ENCODE assay signal across 12 mouse cellular contexts in the genomic region with DNA sequence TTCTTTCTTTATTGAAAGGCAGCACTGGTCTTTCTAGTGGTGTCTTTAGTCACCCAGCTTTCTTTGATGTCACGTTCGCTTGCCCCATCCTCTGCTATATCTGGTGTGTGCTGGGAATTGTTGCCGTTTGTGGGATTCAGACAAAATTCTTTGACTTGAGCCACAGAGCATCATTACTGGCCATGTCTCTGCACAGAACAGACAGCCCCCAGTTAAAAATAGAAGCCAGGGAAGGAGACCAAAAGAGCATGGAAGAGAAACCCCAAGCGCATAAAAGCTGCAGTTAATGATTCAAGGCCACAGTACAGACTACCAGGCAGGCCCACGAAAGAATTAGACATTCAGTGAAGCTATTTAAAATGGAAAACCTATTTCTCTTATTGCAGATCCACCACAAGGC.
DNase-seq lines count a peak whose midpoint lies in the region; ATAC-seq and TF ChIP-seq lines count a peak whose summit lies in the region.
"Had no signal": no experiment of that assay in that cellular context is flagged by ENCODE, and none has a peak within 500 bp of the region (broad histone marks: within the 10 kb centered on the region; RNA-seq: fewer than 3 reads in every experiment).

No protein-coding gene starts in this region.

- no peak overlapping the region for H3K9ac ChIP-seq in midbrain, embryonic 14.5 days (replicated peaks; ENCODE audit: low read length)
- H3K9ac ChIP-seq in hindbrain, postnatal 0 days (replicated peaks; ENCODE audit: low read length) = no peak overlapping the region
- H3K9ac ChIP-seq in neural tube, embryonic 13.5 days = no peak overlapping the region

- TF ChIP-seq CTCF in gastrocnemius, adult 2 months (IDR thresholded peaks at IDR 0.05) = no peak
- TF ChIP-seq CTCF in hindbrain, postnatal 0 days (IDR thresholded peaks at IDR 0.05; ENCODE audit: low read depth) = no peak

- ATAC-seq in midbrain, embryonic 14.5 days (ENCODE audit: low FRiP score, low TSS enrichment) = no peak
- ATAC-seq in hindbrain, postnatal 0 days = no peak
- no peak for ATAC-seq in neural tube, embryonic 13.5 days (ENCODE audit: low read depth)
- ATAC-seq: intestine, embryonic 16.5 days had no signal

- no peaks in the 10 kb centered on the region for H3K36me3 ChIP-seq in midbrain, embryonic 10.5 days
- H3K36me3 ChIP-seq in midbrain, embryonic 14.5 days (ENCODE audit: control insufficient read depth, insufficient read depth, low read length) = no peaks in the 10 kb centered on the region
- H3K36me3 ChIP-seq in hindbrain, postnatal 0 days (ENCODE audit: insufficient read depth, low read length) = no peaks in the 10 kb centered on the region
- no peaks in the 10 kb centered on the region for H3K36me3 ChIP-seq in neural tube, embryonic 13.5 days

- H3K27me3 ChIP-seq in midbrain, embryonic 10.5 days (ENCODE audit: low read depth, poor library complexity, severe bottlenecking) = no peaks in the 10 kb centered on the region
- no peaks in the 10 kb centered on the region for H3K27me3 ChIP-seq in midbrain, embryonic 14.5 days (ENCODE audit: control insufficient read depth, insufficient read depth, low read length)
- H3K27me3 ChIP-seq in hindbrain, postnatal 0 days (ENCODE audit: insufficient read depth, low read length) = no peaks in the 10 kb centered on the region
- H3K27me3 ChIP-seq in neural tube, embryonic 13.5 days = no peaks in the 10 kb centered on the region

- H3K4me3 ChIP-seq in gastrocnemius, adult 2 months = 0 out of 2 replicates have a peak overlapping the region, but pooled peaks have one; percentile 11
- no peak overlapping the region for H3K4me3 ChIP-seq in midbrain, embryonic 10.5 days
- no peak overlapping the region for H3K4me3 ChIP-seq in midbrain, embryonic 14.5 days (replicated peaks; ENCODE audit: low read depth, low read length)
- H3K4me3 ChIP-seq in hindbrain, postnatal 0 days (ENCODE audit: low read length) = no peak overlapping the region
- no peak overlapping the region for H3K4me3 ChIP-seq in neural tube, embryonic 13.5 days

- no peak overlapping the region for H3K27ac ChIP-seq in gastrocnemius, adult 2 months
- peak overlapping the region; percentile 70 for H3K27ac ChIP-seq in midbrain, embryonic 10.5 days (replicated peaks)
- H3K27ac ChIP-seq in midbrain, embryonic 14.5 days (replicated peaks; ENCODE audit: low read depth, low read length) = no peak overlapping the region
- peak overlapping the region; percentile 20; the same call in 1 of the 2 replicates for H3K27ac ChIP-seq in hindbrain, postnatal 0 days
- H3K27ac ChIP-seq in neural tube, embryonic 13.5 days (replicated peaks) = peak overlapping the region; percentile 57

- H3K9me3 ChIP-seq in midbrain, embryonic 10.5 days (replicated peaks) = no peaks in the 10 kb centered on the region
- H3K9me3 ChIP-seq in midbrain, embryonic 14.5 days (ENCODE audit: control insufficient read depth, low read length) = no peaks in the 10 kb centered on the region
- H3K9me3 ChIP-seq in hindbrain, postnatal 0 days (ENCODE audit: low read length) = no peaks in the 10 kb centered on the region
- no peaks in the 10 kb centered on the region for H3K9me3 ChIP-seq in neural tube, embryonic 13.5 days

- H3K4me2 ChIP-seq in midbrain, embryonic 14.5 days (ENCODE audit: low read length) = no peak overlapping the region
- 0 out of 2 replicates have a peak overlapping the region, but pooled peaks have one; percentile 7 for H3K4me2 ChIP-seq in hindbrain, postnatal 0 days (ENCODE audit: low read depth, low read length)
- peak overlapping the region; percentile 31; the same call in 1 of the 2 replicates for H3K4me2 ChIP-seq in neural tube, embryonic 13.5 days

- intact Hi-C loops in gastrocnemius, adult 2 months (cut with DNase I) = no loop called here

- WGBS in midbrain, embryonic 10.5 days = 42% methylated on average over 5 of the region's 5 CpGs
- 27% methylated on average over 5 of the region's 5 CpGs for WGBS in midbrain, embryonic 14.5 days
- 26% methylated on average over 5 of the region's 5 CpGs for WGBS in hindbrain, postnatal 0 days
- 17% methylated on average over 5 of the region's 5 CpGs for WGBS in neural tube, embryonic 13.5 days

- DNase-seq in gastrocnemius, adult 2 months = no peak
- no peak for DNase-seq in gastrocnemius, adult 8-10 months (ENCODE audit: low spot score in 2 of 2)
- DNase-seq in midbrain, embryonic 10.5 days (ENCODE audit: low spot score) = peak; percentile 12
- no peak for DNase-seq in midbrain, embryonic 14.5 days
- DNase-seq in hindbrain, postnatal 0 days (ENCODE audit: low spot score) = no peak
- no peak for DNase-seq in lung, postnatal 14 days
- DNase-seq in lung, postnatal 25 days (ENCODE audit: low spot score) = no peak
- DNase-seq: adrenal gland, adult 8-10 months; cerebellum, adult 18-20 months; gastrocnemius, postnatal 25 days had no signal

- peaks cover 39% of the 10 kb centered on the region for H3K4me1 ChIP-seq in midbrain, embryonic 10.5 days
- H3K4me1 ChIP-seq in midbrain, embryonic 14.5 days (ENCODE audit: control insufficient read depth, insufficient read depth, low read length) = peaks cover 9% of the 10 kb centered on the region; the same call in 1 of the 2 replicates
- H3K4me1 ChIP-seq in hindbrain, postnatal 0 days (ENCODE audit: insufficient read depth, low read length) = no peaks in the 10 kb centered on the region
- peaks cover 11% of the 10 kb centered on the region for H3K4me1 ChIP-seq in neural tube, embryonic 13.5 days (replicated peaks)

Comparison
In these comparisons a context has a peak if more than half of its experiments do, and no peak if none do; other contexts are left out.
1. H3K27ac ChIP-seq: peak in midbrain, embryonic 10.5 days (single experiment), hindbrain, postnatal 0 days (single experiment) and neural tube, embryonic 13.5 days (single experiment); none in gastrocnemius, adult 2 months (single experiment) and midbrain, embryonic 14.5 days (single experiment).